ENCODE assay signal across 10 mouse cellular contexts in the genomic region with DNA sequence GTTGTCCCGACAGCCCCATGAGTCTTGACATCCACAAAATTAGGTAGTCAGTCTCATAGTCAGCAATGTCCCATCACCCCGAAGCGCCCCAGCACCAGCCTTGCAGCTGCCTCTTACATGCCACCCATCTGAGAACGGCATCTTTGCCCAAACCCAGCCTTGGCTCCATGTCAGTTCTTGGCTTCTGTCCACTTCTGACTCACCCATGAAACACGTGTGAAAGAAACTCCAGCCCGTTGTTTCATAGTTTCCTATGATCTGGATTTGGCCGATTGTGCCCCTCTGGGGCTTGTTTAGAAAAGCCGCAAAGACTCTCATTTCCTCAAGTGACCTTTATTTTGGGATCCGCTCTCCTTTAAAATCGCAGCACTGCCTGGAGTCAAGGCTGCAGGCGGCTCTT. TPM values are rescaled to one million over a fixed set of nuclear protein-coding genes. Genes with fewer than 3 reads are reported as not detected.
DNase-seq lines count a peak whose midpoint lies in the region; ATAC-seq and TF ChIP-seq lines count a peak whose summit lies in the region.
"Had no signal": no experiment of that assay in that cellular context is flagged by ENCODE, and none has a peak within 500 bp of the region (broad histone marks: within the 10 kb centered on the region; RNA-seq: fewer than 3 reads in every experiment).

No protein-coding gene starts in this region.

- intact Hi-C loops in heart, postnatal 14 days (cut with DNase I), result no loop called here

- no peaks in the 10 kb centered on the region for H3K9me3 ChIP-seq in kidney, postnatal 0 days (replicated peaks; ENCODE audit: low read length)
- no peaks in the 10 kb centered on the region for H3K9me3 ChIP-seq in hindbrain, embryonic 13.5 days
- H3K9me3 ChIP-seq: hindbrain, embryonic 15.5 days; megakaryocyte, embryonic 14.5 days had no signal

- peaks cover 7% of the 10 kb centered on the region for H3K36me3 ChIP-seq in kidney, postnatal 0 days (ENCODE audit: insufficient read depth, low read length)
- H3K36me3 ChIP-seq in hindbrain, embryonic 13.5 days, result peaks cover 27% of the 10 kb centered on the region

- no peak overlapping the region for H3K9ac ChIP-seq in kidney, postnatal 0 days (ENCODE audit: low read depth, low read length)
- no peak overlapping the region for H3K9ac ChIP-seq in hindbrain, embryonic 13.5 days
- H3K9ac ChIP-seq: hindbrain, embryonic 15.5 days had no signal

- H3K4me2 ChIP-seq in kidney, postnatal 0 days (ENCODE audit: low read length), result no peak overlapping the region
- no peak overlapping the region for H3K4me2 ChIP-seq in hindbrain, embryonic 13.5 days
- H3K4me2 ChIP-seq: hindbrain, embryonic 15.5 days had no signal

- H3K4me3 ChIP-seq in kidney, postnatal 0 days (replicated peaks; ENCODE audit: low read depth, low read length), result no peak overlapping the region
- no peak overlapping the region for H3K4me3 ChIP-seq in hindbrain, embryonic 13.5 days
- H3K4me3 ChIP-seq: hindbrain, embryonic 15.5 days; megakaryocyte, embryonic 14.5 days had no signal

- peaks cover 20% of the 10 kb centered on the region for H3K4me1 ChIP-seq in kidney, postnatal 0 days (replicated peaks; ENCODE audit: insufficient read depth, low read length)
- H3K4me1 ChIP-seq in hindbrain, embryonic 13.5 days (replicated peaks), result peaks cover 44% of the 10 kb centered on the region

- H3K27ac ChIP-seq in kidney, postnatal 0 days, result peak overlapping the region; percentile 8; the same call in 1 of the 2 replicates
- H3K27ac ChIP-seq in hindbrain, embryonic 13.5 days, result no peak overlapping the region
- H3K27ac ChIP-seq: hindbrain, embryonic 15.5 days had no signal

- ATAC-seq in kidney, postnatal 0 days (replicated peaks; ENCODE audit: low FRiP score, low read depth), result no peak
- ATAC-seq in hindbrain, embryonic 13.5 days (ENCODE audit: low FRiP score), result no peak

- DNase-seq in kidney, postnatal 0 days (ENCODE audit: low spot score), result no peak
- no peak for DNase-seq in kidney, adult 11 months
- DNase-seq in NIH3T3 (ENCODE audit: low read depth), result peak; percentile 96
- DNase-seq in cerebellum, adult 9-10 months, result peak; percentile 51
- DNase-seq in heart, postnatal 14 days, result peak; percentile 51 to 82
- peak; percentile 66 to 72 for DNase-seq in right cerebral cortex, postnatal 10 days (ENCODE audit: low spot score in 2 of 2)
- no peak for DNase-seq in c-Kit-positive CD71-positive TER-119-positive erythroid progenitor cells, embryonic 14.5 days (ENCODE audit: low spot score)

- TF ChIP-seq CTCF in kidney, postnatal 0 days (IDR thresholded peaks at IDR 0.05; ENCODE audit: low read depth), result no peak

- H3K27me3 ChIP-seq in kidney, postnatal 0 days (ENCODE audit: insufficient read depth, low read length), result no peaks in the 10 kb centered on the region
- H3K27me3 ChIP-seq in hindbrain, embryonic 13.5 days, result no peaks in the 10 kb centered on the region
- H3K27me3 ChIP-seq: hindbrain, embryonic 15.5 days had no signal

- WGBS in kidney, postnatal 0 days, result 79% methylated on average over 11 of the region's 11 CpGs
- 86% methylated on average over 11 of the region's 11 CpGs for WGBS in hindbrain, embryonic 13.5 days

RNA-seq across cellular contexts. Expression of gene Tmem120a, which starts 22.1 kb away (rescaled TPM):
- 80.1 and 81.7 TPM in 2 replicates for polyA plus RNA-seq in kidney, postnatal 0 days (2015; fragmentation: Nextera tagmentation; extraction: Ambion mirVana)
- total RNA-seq in heart, postnatal 14 days (2021), result 10 to 100 TPM in 1 of 2 experiments, 1 to 10 TPM in 1; 10.0 to 10.3 TPM
- 80.6 and 80.8 TPM in 2 replicates for polyA plus RNA-seq in hindbrain, embryonic 13.5 days (2015; fragmentation: Nextera tagmentation; extraction: Ambion mirVana)

RNA-seq across cellular contexts. Expression of gene Por, which starts 52.3 kb away (rescaled TPM):
- 86.4 and 92.2 TPM in 2 replicates for polyA plus RNA-seq in kidney, postnatal 0 days (2015; fragmentation: Nextera tagmentation; extraction: Ambion mirVana)
- total RNA-seq in heart, postnatal 14 days (2021), result 10 to 100 TPM; 56.2 to 57.7 TPM
- 107 TPM in 2 replicates for polyA plus RNA-seq in hindbrain, embryonic 13.5 days (2015; fragmentation: Nextera tagmentation; extraction: Ambion mirVana)

RNA-seq across cellular contexts. Expression of gene Styxl1, which starts 56.1 kb away (rescaled TPM):
- 0.53 and 0.54 TPM in 2 replicates for polyA plus RNA-seq in kidney, postnatal 0 days (2015; fragmentation: Nextera tagmentation; extraction: Ambion mirVana)
- under 1 TPM in 1 of 2 experiments, not detected in 1; 0.34 TPM for total RNA-seq in heart, postnatal 14 days (2021)
- polyA plus RNA-seq in hindbrain, embryonic 13.5 days (2015; fragmentation: Nextera tagmentation; extraction: Ambion mirVana), result 0.25 and 0.65 TPM in 2 replicates

RNA-seq across cellular contexts. Expression of gene Mdh2, which starts 56.2 kb away (rescaled TPM):
- polyA plus RNA-seq in kidney, postnatal 0 days (2015; fragmentation: Nextera tagmentation; extraction: Ambion mirVana), result 752 and 801 TPM in 2 replicates
- 1,000 to 10,000 TPM; 1,831 to 1,920 TPM for total RNA-seq in heart, postnatal 14 days (2021)
- 593 and 594 TPM in 2 replicates for polyA plus RNA-seq in hindbrain, embryonic 13.5 days (2015; fragmentation: Nextera tagmentation; extraction: Ambion mirVana)

Comparison
In these comparisons a context has a peak if more than half of its experiments do, and no peak if none do; other contexts are left out.
1. DNase-seq: peak in NIH3T3 (single experiment), cerebellum, adult 9-10 months (single experiment), heart, postnatal 14 days (2 of 2) and right cerebral cortex, postnatal 10 days (2 of 2); none in kidney, postnatal 0 days (single experiment), kidney, adult 11 months (single experiment) and c-Kit-positive CD71-positive TER-119-positive erythroid progenitor cells, embryonic 14.5 days (single experiment).